Mouse (Mus musculus): ENCODE data around the gene Dlx3. TPM values are rescaled to one million over a fixed set of nuclear protein-coding genes. Genes with fewer than 3 reads are reported as not detected.

Gene Dlx3
- polyA plus RNA-seq, 1 experiment from 2014 or later: 0.11 TPM

DNA sequence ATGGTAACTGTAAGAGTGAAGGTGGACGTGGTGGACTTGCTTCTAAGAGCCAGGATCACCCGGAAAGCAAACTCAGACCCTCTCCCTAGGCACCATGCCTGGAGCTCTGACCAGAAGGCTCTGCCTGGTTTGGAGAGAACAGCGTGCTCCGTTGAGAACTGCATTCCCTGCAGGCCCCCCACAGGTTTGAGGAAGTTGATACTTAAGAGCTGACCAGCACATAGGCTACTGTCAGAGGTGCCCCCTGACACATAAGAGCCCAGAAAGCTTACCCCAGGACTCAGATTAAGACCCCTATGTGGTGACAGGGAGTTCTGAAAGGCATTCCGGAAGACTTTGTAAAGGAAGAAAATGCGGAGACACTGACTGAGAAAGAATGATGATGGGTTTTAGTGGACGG lies 31.6 kb upstream of the Dlx3 start:
- no peak for TF ChIP-seq CTCF (IDR thresholded peaks at IDR 0.05; ENCODE audit: low read depth)
- no peaks in the 10 kb centered on the region for H3K36me3 ChIP-seq (ENCODE audit: insufficient read depth)
- no peaks in the 10 kb centered on the region for H3K27me3 ChIP-seq (ENCODE audit: insufficient read depth, low read length)
- no peak overlapping the region for H3K4me2 ChIP-seq
- DNase-seq (no peak), ATAC-seq (ENCODE audit: insufficient read depth) (no peak)
- peak overlapping the region; percentile 63 for H3K27ac ChIP-seq (ENCODE audit: low read depth)
- H3K9me3 ChIP-seq (ENCODE audit: low read depth, low read length): no peaks in the 10 kb centered on the region
- peaks cover 22% of the 10 kb centered on the region for H3K4me1 ChIP-seq (ENCODE audit: insufficient read depth)
- no peak overlapping the region for H3K4me3 ChIP-seq (ENCODE audit: low read depth, low read length)
- no peak overlapping the region for H3K9ac ChIP-seq
- WGBS: 49% methylated on average over 7 of the region's 7 CpGs

DNA sequence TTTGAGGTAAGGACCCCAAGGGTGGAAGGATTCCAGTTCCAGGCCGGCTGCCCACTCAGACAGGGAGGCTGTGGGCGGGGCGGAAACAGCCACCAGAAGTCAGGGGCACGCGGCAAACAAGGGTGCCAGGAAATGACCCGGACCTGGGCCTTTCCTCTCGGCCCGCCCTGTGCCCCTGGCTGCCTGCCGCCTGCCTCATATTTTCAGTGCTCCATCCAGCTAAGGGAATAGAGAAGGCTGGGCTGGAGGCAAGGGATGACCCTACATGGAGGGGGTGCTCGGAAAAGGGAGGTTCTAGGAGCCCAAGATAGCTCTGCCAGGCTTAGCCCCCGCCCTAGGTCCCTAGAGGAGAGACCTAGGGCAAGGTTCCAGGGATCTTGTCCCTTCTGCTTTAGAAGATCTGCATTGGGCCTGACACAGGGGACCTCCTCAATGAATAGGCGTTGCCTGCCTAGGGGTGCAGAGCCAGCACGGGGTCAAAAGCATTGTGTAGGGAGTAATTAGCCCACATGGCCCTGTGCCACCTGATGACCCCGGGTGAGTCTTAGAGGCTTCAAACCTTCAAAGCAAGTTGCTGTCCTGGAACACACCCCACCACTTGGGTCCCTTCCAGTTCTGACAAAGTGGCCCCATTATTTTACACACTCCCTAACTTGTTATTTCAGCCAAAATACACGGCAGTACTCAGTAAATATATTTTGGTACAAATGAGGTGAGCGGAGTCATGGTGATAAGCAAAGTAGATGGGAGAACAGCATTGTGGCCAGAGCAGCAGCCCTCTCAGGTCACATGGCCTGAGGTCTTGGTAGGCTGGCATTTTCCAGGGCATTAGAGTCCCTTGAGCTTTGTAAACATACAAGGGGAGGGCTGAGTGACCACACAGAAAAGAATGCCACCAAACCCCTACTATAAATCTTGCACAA lies 30.8 kb upstream of the Dlx3 start:
- no peak for ATAC-seq (ENCODE audit: insufficient read depth)
- Histone ChIP-seq H3K4me2 (no peak overlapping the region), H3K9ac (no peak overlapping the region), H3K36me3 (ENCODE audit: insufficient read depth) (no peaks in the 10 kb centered on the region), H3K4me3 (ENCODE audit: low read depth, low read length) (no peak overlapping the region), H3K9me3 (ENCODE audit: low read depth, low read length) (no peaks in the 10 kb centered on the region), H3K27me3 (ENCODE audit: insufficient read depth, low read length) (no peaks in the 10 kb centered on the region), H3K4me1 (ENCODE audit: insufficient read depth) (peaks cover 22% of the 10 kb centered on the region), H3K27ac (ENCODE audit: low read depth) (peak overlapping the region; percentile 63)
- 59% methylated on average over 16 of the region's 16 CpGs for WGBS
- no peak for TF ChIP-seq CTCF (IDR thresholded peaks at IDR 0.05; ENCODE audit: low read depth)
- DNase-seq: peak; percentile 45

DNA sequence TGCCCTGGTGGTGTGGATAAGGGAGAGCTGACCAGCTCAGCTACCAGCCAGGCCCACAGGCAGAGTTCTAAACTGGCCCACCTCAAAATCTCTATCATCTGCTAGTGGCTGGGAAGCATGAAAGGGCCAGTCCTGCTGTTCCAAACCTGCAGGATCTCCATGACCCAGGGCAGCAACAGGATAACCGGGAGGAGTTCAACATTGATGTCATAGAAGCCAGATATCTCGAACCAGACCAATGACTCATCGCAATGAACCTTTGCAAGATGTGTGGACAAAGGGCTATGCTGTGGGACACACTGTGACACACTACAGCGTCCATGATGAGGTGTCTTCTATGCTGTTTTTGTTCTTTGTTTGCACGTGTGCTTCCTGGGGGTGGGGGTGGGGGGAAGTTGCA lies 26.8 kb upstream of the Dlx3 start:
- H3K36me3 ChIP-seq (ENCODE audit: insufficient read depth): no peaks in the 10 kb centered on the region
- H3K4me2 ChIP-seq: no peak overlapping the region
- DNase-seq: no peak
- H3K4me3 ChIP-seq (ENCODE audit: low read depth, low read length): no peak overlapping the region
- WGBS: 63% methylated on average over 5 of the region's 5 CpGs
- H3K9me3 ChIP-seq (ENCODE audit: low read depth, low read length): no peaks in the 10 kb centered on the region
- no peaks in the 10 kb centered on the region for H3K27me3 ChIP-seq (ENCODE audit: insufficient read depth, low read length)
- no peak for TF ChIP-seq CTCF (IDR thresholded peaks at IDR 0.05; ENCODE audit: low read depth)
- no peak overlapping the region for H3K27ac ChIP-seq (ENCODE audit: low read depth)
- ATAC-seq (ENCODE audit: insufficient read depth): no peak
- H3K4me1 ChIP-seq (ENCODE audit: insufficient read depth): peaks cover 23% of the 10 kb centered on the region
- H3K9ac ChIP-seq: no peak overlapping the region

DNA sequence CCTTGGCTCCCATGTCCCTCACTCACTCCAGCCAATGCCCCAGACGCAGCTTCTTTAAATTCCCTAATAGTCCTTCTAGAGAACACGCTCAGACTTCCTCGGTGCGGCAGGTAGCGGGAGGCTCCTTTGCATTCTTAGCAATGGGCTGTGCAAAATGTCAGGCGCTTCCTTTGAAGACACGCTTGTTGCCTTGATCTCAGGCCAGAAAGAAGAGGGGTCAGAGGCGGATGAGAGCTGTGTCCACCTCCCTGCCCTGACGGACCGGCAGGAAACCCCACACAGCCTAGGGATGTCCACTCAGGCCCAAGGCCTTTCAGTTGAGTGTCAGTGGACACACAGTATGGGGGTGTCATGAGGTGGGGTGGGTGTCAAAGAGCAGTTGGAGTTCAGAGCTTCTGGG lies 24.3 kb upstream of the Dlx3 start:
- TF ChIP-seq CTCF (IDR thresholded peaks at IDR 0.05; ENCODE audit: low read depth): no peak
- Histone ChIP-seq H3K9me3 (ENCODE audit: low read depth, low read length) (no peaks in the 10 kb centered on the region), H3K27me3 (ENCODE audit: insufficient read depth, low read length) (no peaks in the 10 kb centered on the region), H3K4me2 (no peak overlapping the region), H3K4me3 (ENCODE audit: low read depth, low read length) (no peak overlapping the region), H3K9ac (no peak overlapping the region), H3K36me3 (ENCODE audit: insufficient read depth) (no peaks in the 10 kb centered on the region), H3K4me1 (ENCODE audit: insufficient read depth) (peaks cover 20% of the 10 kb centered on the region), H3K27ac (ENCODE audit: low read depth) (peak overlapping the region; percentile 37; the same call in 1 of the 2 replicates)
- DNase-seq (no peak), ATAC-seq (ENCODE audit: insufficient read depth) (no peak)
- 72% methylated on average over 10 of the region's 10 CpGs for WGBS

DNA sequence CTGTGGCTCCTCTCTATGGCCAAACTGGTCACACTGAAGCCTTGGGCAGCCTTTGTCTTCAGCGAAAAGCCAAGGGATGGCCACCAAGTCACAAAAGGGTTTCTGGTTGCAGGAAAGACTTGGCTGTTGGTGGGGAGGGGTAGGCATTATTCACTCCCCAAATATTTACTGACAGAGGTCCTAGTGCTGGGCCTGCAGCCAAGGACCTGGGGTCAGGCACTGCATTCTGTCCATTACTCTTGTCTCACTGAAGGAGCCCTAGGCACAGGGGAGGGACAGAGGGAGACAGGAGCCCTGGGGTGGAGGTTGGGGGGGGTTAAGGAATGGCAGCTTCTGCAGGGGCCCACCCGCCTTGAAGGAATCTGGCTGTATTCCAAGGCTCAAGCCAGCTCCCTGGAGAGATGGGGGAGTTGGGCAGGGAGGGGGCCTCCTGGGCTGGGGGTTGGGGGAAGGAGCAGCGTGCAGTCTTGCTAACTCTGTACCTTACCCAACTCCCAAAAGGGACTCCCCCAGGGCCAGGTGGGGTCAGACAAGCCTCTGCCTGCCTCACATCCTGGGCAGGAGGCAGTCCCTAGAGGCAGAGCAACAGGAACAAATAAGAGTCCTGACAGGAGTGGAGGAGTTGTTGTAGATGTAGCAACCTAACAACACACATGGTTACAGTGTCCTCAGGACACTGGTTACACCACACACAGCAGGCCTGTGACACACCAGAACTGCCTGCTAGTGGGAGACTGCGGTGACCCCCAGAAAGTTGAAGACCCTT lies 23.1 kb upstream of the Dlx3 start:
- ATAC-seq (ENCODE audit: insufficient read depth) (peak; percentile 91), DNase-seq (peak; percentile 87)
- peak overlapping the region; percentile 73 for H3K27ac ChIP-seq (ENCODE audit: low read depth)
- H3K27me3 ChIP-seq (ENCODE audit: insufficient read depth, low read length): no peaks in the 10 kb centered on the region
- no peaks in the 10 kb centered on the region for H3K9me3 ChIP-seq (ENCODE audit: low read depth, low read length)
- peaks cover 20% of the 10 kb centered on the region for H3K4me1 ChIP-seq (ENCODE audit: insufficient read depth)
- no peaks in the 10 kb centered on the region for H3K36me3 ChIP-seq (ENCODE audit: insufficient read depth)
- no peak for TF ChIP-seq CTCF (IDR thresholded peaks at IDR 0.05; ENCODE audit: low read depth)
- H3K9ac ChIP-seq: no peak overlapping the region
- no peak overlapping the region for H3K4me3 ChIP-seq (ENCODE audit: low read depth, low read length)
- peak overlapping the region; percentile 3; the same call in 1 of the 2 replicates for H3K4me2 ChIP-seq
- 20% methylated on average over 4 of the region's 4 CpGs for WGBS

DNA sequence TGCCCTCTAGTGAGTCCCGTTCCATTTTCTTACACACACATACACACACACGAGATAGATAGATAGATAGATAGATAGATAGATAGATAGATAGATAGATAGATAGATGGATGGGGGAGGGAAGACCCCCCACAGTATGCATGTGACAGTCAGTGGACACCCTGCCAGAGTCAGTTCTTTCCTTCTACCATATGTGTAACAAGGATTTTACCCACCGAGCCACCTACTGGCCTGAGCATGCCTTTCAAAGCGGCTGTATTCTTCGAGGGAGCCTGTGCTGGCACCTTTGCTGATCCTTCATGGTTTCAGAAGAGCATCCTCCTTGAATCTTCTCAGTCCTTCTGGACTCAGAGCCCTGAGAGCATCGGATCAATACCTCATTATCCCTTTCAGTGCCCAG lies 22.0 kb upstream of the Dlx3 start:
- Histone ChIP-seq H3K9ac (no peak overlapping the region), H3K4me1 (ENCODE audit: insufficient read depth) (peaks cover 20% of the 10 kb centered on the region), H3K36me3 (ENCODE audit: insufficient read depth) (no peaks in the 10 kb centered on the region), H3K4me2 (no peak overlapping the region), H3K27me3 (ENCODE audit: insufficient read depth, low read length) (no peaks in the 10 kb centered on the region), H3K9me3 (ENCODE audit: low read depth, low read length) (no peaks in the 10 kb centered on the region), H3K27ac (ENCODE audit: low read depth) (no peak overlapping the region; the same call in 1 of the 2 replicates), H3K4me3 (ENCODE audit: low read depth, low read length) (no peak overlapping the region)
- 57% methylated on average over 6 of the region's 6 CpGs for whole genome bisulfite sequencing
- DNase-seq (no peak), ATAC-seq (ENCODE audit: insufficient read depth) (no peak)
- peak; percentile 37 for TF ChIP-seq CTCF (IDR thresholded peaks at IDR 0.05; ENCODE audit: low read depth)

Data from lung, embryonic 14.5 days (tissue).